Mouse (Mus musculus) kidney, postnatal 0 days (tissue): ENCODE results near the gene Rbms1. TPM values are rescaled to one million over a fixed set of nuclear protein-coding genes. Genes with fewer than 3 reads are reported as not detected.

Experiments used
- ATAC-seq: fragments of 200-750 bp; cut with Nextera tagmentation; replicated peaks from 2 replicates; pipeline ENCODE4 v1.8.0; 2017; ENCODE audit warnings: low read depth, moderate number of reproducible peaks, moderate TSS enrichment, moderate library complexity; ENCODE audit not compliant: low FRiP score
- DNase-seq: peaks from one replicate; pipeline ENCODE4 v3.0.0-alpha.2; 2016; ENCODE audit warnings: low spot score
- H3K27ac ChIP-seq: fragments of 300-500 bp; sonication (generic); 2 replicates; pipeline ENCODE4 v1.5.1; 2014; ENCODE audit warnings: mild to moderate bottlenecking
- H3K27me3 ChIP-seq: fragments of 300-500 bp; sonication (generic); 2 replicates; pipeline ENCODE4 v1.6.1; 2014; ENCODE audit warnings: low read length, mixed read lengths; ENCODE audit not compliant: insufficient read depth
- H3K36me3 ChIP-seq: fragments of 300-500 bp; sonication (generic); 2 replicates; pipeline ENCODE4 v1.6.1; 2014; ENCODE audit warnings: low read length, mixed read lengths; ENCODE audit not compliant: insufficient read depth
- H3K4me1 ChIP-seq: fragments of 300-500 bp; sonication (generic); replicated peaks from 2 replicates; pipeline ENCODE4 v1.6.1; 2014; ENCODE audit warnings: antibody characterized with exemption, low read length, mixed read lengths; ENCODE audit not compliant: insufficient read depth
- H3K4me2 ChIP-seq: fragments of 300-500 bp; sonication (generic); 2 replicates; pipeline ENCODE4 v1.6.1; 2014; ENCODE audit warnings: mild to moderate bottlenecking, low read length, moderate library complexity, mixed read lengths
- H3K4me3 ChIP-seq: fragments of 300-500 bp; sonication (generic); replicated peaks from 2 replicates; pipeline ENCODE4 v1.5.1; 2014; ENCODE audit warnings: low read depth, low read length
- H3K9ac ChIP-seq: fragments of 300-500 bp; sonication (generic); 2 replicates; pipeline ENCODE4 v1.6.1; 2014; ENCODE audit warnings: low read depth, low read length
- H3K9me3 ChIP-seq: fragments of 300-500 bp; sonication (generic); replicated peaks from 2 replicates; pipeline ENCODE4 v1.6.1; 2016; ENCODE audit warnings: low read length, inconsistent platforms, mixed read lengths
- CTCF ChIP-seq: IDR thresholded peaks from 2 replicates; pipeline ENCODE4 v1.5.1; 2016; ENCODE audit warnings: antibody characterized with exemption, low read depth, mild to moderate bottlenecking, moderate library complexity
- WGBS: fragments of 180-500 bp; shearing (Covaris S2); extraction: QIAGEN DNeasy Blood & Tissue Kit; methylation state at CpG from one replicate; pipeline ENCODE4 v1.1.7; 2014; 5-methylcytosine and 5-hydroxymethylcytosine counted together
- polyA plus RNA-seq: library from polyadenylated mRNA; unstranded; fragments of >200 nt; fragmentation: Nextera tagmentation; extraction: Ambion mirVana; gene quantifications from 2 replicates; pipeline ENCODE4 v1.2.1, GENCODE M21; 2015

The Rbms1 gene
- polyA plus RNA-seq, 1 experiment from 2014 or later = 92.5 TPM

DNA sequence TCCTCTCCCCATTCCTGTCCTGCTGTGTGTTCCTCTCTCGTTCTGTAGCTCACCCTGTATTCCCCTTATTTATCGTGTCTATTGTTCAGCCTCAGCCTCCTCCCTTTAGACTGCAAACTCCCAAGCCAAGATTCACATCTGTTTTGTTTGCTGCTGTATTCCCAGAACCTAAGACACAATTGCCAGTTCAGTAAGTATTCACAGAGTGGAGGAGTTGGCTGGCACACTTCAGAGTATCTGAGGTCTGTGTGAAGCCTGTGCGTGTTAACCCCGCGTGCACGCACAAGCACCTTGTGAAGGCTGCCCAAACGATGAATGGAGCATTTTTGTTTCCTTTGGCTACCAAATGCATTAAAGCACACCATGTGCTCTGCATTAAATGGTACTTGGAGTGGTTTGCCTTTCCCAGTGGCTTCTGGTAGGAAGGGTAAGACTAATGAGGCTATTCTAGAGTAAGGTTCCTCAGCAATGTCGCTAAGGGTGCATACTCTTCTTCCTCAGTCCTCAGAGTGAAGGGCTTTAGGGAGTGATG, 248.0 kb downstream of the Rbms1 start:
- no peak for DNase-seq
- H3K27ac ChIP-seq = 0 out of 2 replicates have a peak overlapping the region, but pooled peaks have one; percentile 60
- ATAC-seq = no peak
- H3K4me2 ChIP-seq = no peak overlapping the region
- H3K27me3 ChIP-seq = no peaks in the 10 kb centered on the region
- no peak overlapping the region for H3K9ac ChIP-seq
- H3K36me3 ChIP-seq = no peaks in the 10 kb centered on the region
- WGBS = 63% methylated on average over 8 of the region's 8 CpGs
- H3K9me3 ChIP-seq = no peaks in the 10 kb centered on the region
- no peak overlapping the region for H3K4me3 ChIP-seq
- H3K4me1 ChIP-seq = peaks cover 19% of the 10 kb centered on the region; the same call in 1 of the 2 replicates
- TF ChIP-seq CTCF = no peak

DNA sequence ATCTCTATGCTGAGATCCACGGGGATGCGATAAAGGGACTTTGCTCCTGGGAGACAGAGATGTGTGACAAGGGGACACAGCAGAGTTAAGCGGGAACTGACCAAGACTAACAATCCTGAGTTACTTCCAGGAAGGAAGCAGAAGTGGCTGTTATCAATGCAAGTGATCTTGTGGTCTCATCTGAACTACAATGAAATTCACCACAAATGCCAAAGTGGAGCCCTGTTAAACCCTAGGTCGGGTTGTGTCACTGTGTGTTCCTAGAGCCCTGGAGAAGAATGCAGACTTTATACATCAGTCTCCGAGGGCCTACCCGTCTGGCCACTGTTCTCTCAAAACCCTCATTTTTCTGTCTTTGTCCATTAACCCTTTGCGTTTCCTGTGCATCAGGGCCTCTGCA, 248.5 kb downstream of the Rbms1 start:
- Histone ChIP-seq H3K27ac (peak overlapping the region; percentile 60), H3K27me3 (no peaks in the 10 kb centered on the region), H3K9ac (no peak overlapping the region), H3K4me3 (no peak overlapping the region), H3K9me3 (no peaks in the 10 kb centered on the region), H3K4me1 (peaks cover 19% of the 10 kb centered on the region; the same call in 1 of the 2 replicates), H3K36me3 (no peaks in the 10 kb centered on the region), H3K4me2 (no peak overlapping the region)
- TF ChIP-seq CTCF = no peak
- DNase-seq (no peak), ATAC-seq (no peak)
- WGBS = 55% methylated on average over 7 of the region's 7 CpGs

DNA sequence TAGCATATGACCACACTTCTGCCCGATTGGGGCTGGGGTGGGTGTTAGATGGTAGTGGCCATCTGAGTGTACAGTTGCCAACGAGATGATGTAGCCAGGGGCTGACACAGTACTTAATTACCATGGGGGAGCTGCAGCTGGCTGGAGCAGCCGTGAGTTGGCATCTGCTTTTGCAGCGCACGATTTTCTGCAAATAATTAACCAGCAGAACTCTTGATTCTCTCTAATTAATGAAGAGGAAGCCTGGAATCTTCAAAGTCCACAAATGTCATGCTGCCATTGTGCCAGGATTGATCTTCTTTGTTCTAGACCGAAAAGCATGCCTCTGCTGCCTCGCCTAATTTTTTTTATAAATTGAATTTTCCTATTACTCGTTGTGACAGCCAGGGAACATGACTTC, 249.1 kb downstream of the Rbms1 start:
- Histone ChIP-seq H3K27me3 (no peaks in the 10 kb centered on the region), H3K4me2 (no peak overlapping the region), H3K27ac (peak overlapping the region; percentile 60; the same call in 1 of the 2 replicates), H3K9ac (no peak overlapping the region), H3K4me1 (peaks cover 19% of the 10 kb centered on the region; the same call in 1 of the 2 replicates), H3K4me3 (no peak overlapping the region), H3K9me3 (no peaks in the 10 kb centered on the region), H3K36me3 (no peaks in the 10 kb centered on the region)
- no peak for TF ChIP-seq CTCF
- WGBS = 39% methylated on average over 8 of the region's 8 CpGs
- DNase-seq (peak; percentile 59), ATAC-seq (peak; percentile 79)

DNA sequence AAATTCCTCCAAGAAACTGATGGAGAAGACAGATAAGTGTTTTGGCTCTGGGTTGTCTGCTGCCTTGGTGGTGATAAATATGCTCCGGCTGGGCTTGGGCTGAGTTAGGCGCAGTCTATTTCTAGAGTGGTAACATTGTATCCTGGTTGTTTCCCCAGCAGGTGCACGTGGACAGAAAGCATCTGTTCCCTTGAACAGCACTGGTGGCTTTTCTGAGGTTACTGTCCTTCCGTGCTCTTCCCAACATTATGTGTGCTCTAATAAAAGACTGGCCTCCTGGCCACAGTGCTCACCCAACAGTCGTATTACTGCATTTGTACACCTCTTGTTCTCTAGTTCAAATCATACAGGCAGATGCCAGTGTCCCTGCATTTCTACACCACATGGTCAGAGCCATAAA, 250.1 kb downstream of the Rbms1 start:
- DNase-seq = no peak
- TF ChIP-seq CTCF = no peak
- WGBS = 71% methylated on average over 5 of the region's 5 CpGs
- ATAC-seq = no peak
- Histone ChIP-seq H3K27me3 (no peaks in the 10 kb centered on the region), H3K9me3 (no peaks in the 10 kb centered on the region), H3K4me2 (no peak overlapping the region), H3K4me3 (no peak overlapping the region), H3K9ac (no peak overlapping the region), H3K36me3 (no peaks in the 10 kb centered on the region), H3K4me1 (peaks cover 19% of the 10 kb centered on the region; the same call in 1 of the 2 replicates), H3K27ac (peak overlapping the region; percentile 42)

DNA sequence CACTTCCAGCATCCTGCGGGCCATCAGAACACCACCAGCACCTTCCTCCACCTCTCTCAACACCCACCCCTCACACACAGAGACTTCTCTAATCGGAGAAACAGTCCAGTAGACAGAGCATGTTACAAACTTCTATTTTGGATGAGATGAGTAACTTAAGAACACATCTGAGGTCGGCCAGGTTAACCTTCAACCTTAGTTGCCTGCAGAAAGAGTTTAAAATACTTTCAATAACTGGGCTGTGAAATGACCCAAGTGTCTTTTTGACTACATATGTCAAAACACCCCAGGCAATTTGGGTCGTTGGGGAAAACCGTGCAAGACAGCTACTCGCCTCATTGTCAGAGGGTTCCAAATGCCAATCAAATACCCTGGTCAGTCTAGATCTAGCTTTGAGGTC, 250.5 kb downstream of the Rbms1 start:
- no peak overlapping the region for H3K4me2 ChIP-seq
- 50% methylated on average over 6 of the region's 6 CpGs for WGBS
- H3K4me1 ChIP-seq = peaks cover 19% of the 10 kb centered on the region; the same call in 1 of the 2 replicates
- no peaks in the 10 kb centered on the region for H3K27me3 ChIP-seq
- H3K27ac ChIP-seq = peak overlapping the region; percentile 58
- ATAC-seq = no peak
- H3K9me3 ChIP-seq = no peaks in the 10 kb centered on the region
- no peaks in the 10 kb centered on the region for H3K36me3 ChIP-seq
- H3K9ac ChIP-seq = no peak overlapping the region
- no peak for TF ChIP-seq CTCF
- H3K4me3 ChIP-seq = no peak overlapping the region
- no peak for DNase-seq

DNA sequence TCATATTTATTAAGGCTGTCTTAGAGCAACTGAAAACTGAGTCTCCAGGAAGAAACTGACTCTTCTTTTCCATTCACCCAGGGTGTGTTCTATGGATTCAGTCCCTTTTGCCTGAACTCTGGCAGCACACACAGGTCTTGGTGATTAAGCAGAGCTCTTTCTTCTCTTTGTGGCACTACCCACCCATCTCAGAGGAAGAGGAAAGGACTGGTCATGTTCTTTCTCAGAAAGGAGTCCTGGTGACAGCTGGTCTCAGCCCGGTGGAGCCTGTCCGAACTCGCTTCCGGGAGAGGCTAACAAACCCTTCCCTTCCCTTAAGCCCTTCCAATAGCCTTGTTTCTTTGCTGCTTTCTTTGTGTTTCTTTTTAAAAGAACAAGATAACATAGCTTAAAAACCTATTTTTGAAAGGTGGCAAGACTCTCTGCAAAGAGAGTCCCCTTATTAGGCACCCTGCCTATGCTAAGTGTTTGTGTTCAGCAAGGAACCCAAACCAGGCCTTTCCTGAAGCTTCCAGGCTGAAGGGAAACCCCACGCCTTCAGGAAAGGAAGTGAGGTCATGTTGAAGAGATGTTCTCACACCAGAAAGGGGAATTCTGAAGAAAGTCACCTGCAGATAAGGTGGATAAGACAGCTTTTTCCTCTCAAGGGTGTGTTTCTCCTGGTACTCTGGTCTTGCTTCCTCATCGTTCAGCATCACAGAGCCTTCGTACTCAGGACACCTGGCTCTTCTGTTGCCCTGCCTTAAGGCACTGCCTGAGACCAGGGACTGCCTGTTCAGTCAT, 251.7 kb downstream of the Rbms1 start:
- peak overlapping the region; percentile 58 for H3K27ac ChIP-seq
- no peak for DNase-seq
- no peak for TF ChIP-seq CTCF

More for the DNA sequence above, 251.7 kb downstream of the Rbms1 start:
- H3K4me2 ChIP-seq = no peak overlapping the region
- ATAC-seq = no peak
- H3K4me1 ChIP-seq = peaks cover 19% of the 10 kb centered on the region; the same call in 1 of the 2 replicates
- WGBS = 69% methylated on average over 7 of the region's 7 CpGs
- no peak overlapping the region for H3K4me3 ChIP-seq
- no peaks in the 10 kb centered on the region for H3K27me3 ChIP-seq
- no peak overlapping the region for H3K9ac ChIP-seq
- H3K9me3 ChIP-seq = no peaks in the 10 kb centered on the region
- H3K36me3 ChIP-seq = no peaks in the 10 kb centered on the region
